Mouse (Mus musculus) inflammation-experienced regulatory T-cells, adult 6 months (primary cell): ENCODE data around the gene Ppp1r9b. TPM values are rescaled to one million over a fixed set of nuclear protein-coding genes. Genes with fewer than 3 reads are reported as not detected.

Experiments used
- ATAC-seq: one replicate; pipeline ENCODE4 v1.8.0; 2017
- polyA plus RNA-seq, 3 experiments: library from polyadenylated mRNA; unstranded; fragments of 100-300 nt; shearing (Covaris generic); gene quantifications; one replicate each; pipeline ENCODE4 v1.2.1; 2017

Gene Ppp1r9b
- polyA plus RNA-seq, 3 experiments from 2014 or later, result 19.1 to 24.8 (median 24.8) TPM

GRCm38 (mm10) chr11:95053062-95053461 is 62.2 kb downstream of the Ppp1r9b start:
- no peak for ATAC-seq

Other genes starting within 250 kb of the Ppp1r9b start
- under 1 TPM in 1 of 3 experiments, not detected in 2; 0.42 TPM for gene Cdc34b, start 249.3 kb upstream of the Ppp1r9b start, polyA plus RNA-seq
- not detected for gene Tmem92, start 208.3 kb upstream of the Ppp1r9b start, polyA plus RNA-seq
- gene Col1a1, start 54.8 kb upstream of the Ppp1r9b start, polyA plus RNA-seq, result under 1 TPM; 0.13 to 0.62 (median 0.15) TPM
- gene Hils1, start 23.4 kb upstream of the Ppp1r9b start, polyA plus RNA-seq, result not detected
- not detected for gene Sgca, start 14.7 kb upstream of the Ppp1r9b start, polyA plus RNA-seq
- under 1 TPM; 0.18 to 0.61 (median 0.46) TPM for gene Samd14, start 18.8 kb downstream of the Ppp1r9b start, polyA plus RNA-seq
- gene Pdk2, start 50.3 kb downstream of the Ppp1r9b start, polyA plus RNA-seq, result 1 to 10 TPM; 2.4 to 9.2 (median 8.2) TPM
- 1 to 10 TPM in 2 of 3 experiments, under 1 TPM in 1; 0.93 to 2.2 (median 1.0) TPM for gene Itga3, start 85.8 kb downstream of the Ppp1r9b start, polyA plus RNA-seq
- gene Dlx3, start 129.1 kb downstream of the Ppp1r9b start, polyA plus RNA-seq, result not detected
- not detected for gene Dlx4, start 155.2 kb downstream of the Ppp1r9b start, polyA plus RNA-seq